Mouse (Mus musculus) hindbrain, embryonic 12.5 days (tissue): ENCODE results near the gene Fus. TPM values are rescaled to one million over a fixed set of nuclear protein-coding genes. Genes with fewer than 3 reads are reported as not detected.
"Not testable (repeated sequence)": the region's sequence is repeated elsewhere in the genome, so short reads cannot be mapped to it uniquely, and the experiment has no call there.

ENCODE experiments used
- ATAC-seq: fragments of 200-750 bp; cut with Nextera tagmentation; 2 replicates; pipeline ENCODE4 v1.8.0; 2017; ENCODE audit warnings: moderate TSS enrichment; ENCODE audit not compliant: low FRiP score
- H3K27ac ChIP-seq: fragments of 300-500 bp; sonication (generic); 2 replicates; pipeline ENCODE4 v1.5.1; 2016; ENCODE audit warnings: mild to moderate bottlenecking
- H3K27me3 ChIP-seq: fragments of 300-500 bp; sonication (generic); 2 replicates; pipeline ENCODE4 v1.6.1; 2016; ENCODE audit warnings: mild to moderate bottlenecking
- H3K36me3 ChIP-seq: fragments of 300-500 bp; sonication (generic); 2 replicates; pipeline ENCODE4 v1.6.1; 2016; ENCODE audit warnings: mild to moderate bottlenecking
- H3K4me1 ChIP-seq: fragments of 300-500 bp; sonication (generic); 2 replicates; pipeline ENCODE4 v1.6.1; 2016
- H3K4me2 ChIP-seq: fragments of 300-500 bp; sonication (generic); replicated peaks from 2 replicates; pipeline ENCODE4 v1.6.1; 2016; ENCODE audit warnings: mild to moderate bottlenecking
- H3K4me3 ChIP-seq: fragments of 300-500 bp; sonication (generic); 2 replicates; pipeline ENCODE4 v1.5.1; 2016; ENCODE audit warnings: mild to moderate bottlenecking
- H3K9ac ChIP-seq: fragments of 300-500 bp; sonication (generic); 2 replicates; pipeline ENCODE4 v1.6.1; 2016; ENCODE audit warnings: mild to moderate bottlenecking, moderate library complexity
- H3K9me3 ChIP-seq: fragments of 300-500 bp; sonication (generic); replicated peaks from 2 replicates; pipeline ENCODE4 v1.6.1; 2016; ENCODE audit warnings: mild to moderate bottlenecking
- WGBS: fragments of 180-500 bp; shearing (Covaris S2); methylation state at CpG from one replicate; pipeline ENCODE4 v1.1.7; 2016; 5-methylcytosine and 5-hydroxymethylcytosine counted together
- polyA plus RNA-seq: library from polyadenylated mRNA; unstranded; fragments of >200 nt; fragmentation: Nextera tagmentation; extraction: Ambion mirVana; gene quantifications from 2 replicates; pipeline ENCODE4 v1.2.1, GENCODE M21; 2016

Gene Fus
- polyA plus RNA-seq, 1 experiment from 2014 or later, result 502 TPM

DNA sequence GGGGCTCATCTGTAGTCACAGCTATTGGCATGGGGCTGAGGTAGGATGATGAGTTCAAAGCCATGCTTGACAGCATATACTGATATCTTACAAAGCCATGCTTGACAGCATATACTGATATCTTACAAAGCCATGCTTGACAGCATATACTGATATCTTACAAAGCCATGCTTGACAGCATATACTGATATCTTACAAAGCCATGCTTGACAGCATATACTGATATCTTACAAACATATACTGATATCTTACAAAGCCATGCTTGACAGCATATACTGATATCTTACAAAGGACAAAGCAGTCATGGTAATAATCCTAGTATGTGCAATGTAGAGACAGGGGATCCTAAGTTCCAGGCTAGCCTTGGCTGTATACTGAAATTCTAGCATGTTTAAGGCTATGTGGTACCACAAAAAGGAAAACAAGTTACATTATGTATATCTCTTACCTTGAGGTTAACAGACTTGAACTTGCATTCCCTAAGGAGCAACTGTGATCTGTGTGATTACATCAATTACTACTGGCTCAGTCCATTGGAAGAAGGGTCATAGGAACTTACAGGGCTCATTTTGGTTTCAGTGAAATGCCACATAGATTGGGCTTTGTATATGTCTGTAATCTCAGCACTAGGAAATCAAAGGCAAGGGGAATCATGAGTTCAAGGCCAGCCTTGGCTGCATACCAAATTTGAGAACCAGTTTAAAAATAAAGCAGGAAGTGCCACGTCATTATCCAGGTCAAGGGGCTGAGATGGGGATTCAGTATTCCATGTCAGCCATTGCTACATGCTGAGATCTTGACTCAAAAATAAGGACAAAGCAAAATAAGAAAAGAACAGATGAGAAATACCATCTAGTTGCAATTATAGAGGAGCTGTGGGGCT, 33.1 kb downstream of the Fus start:
- WGBS, result 76% methylated on average over 1 of the region's 1 CpGs
- H3K9ac ChIP-seq, result no peak overlapping the region
- no peak overlapping the region for H3K4me2 ChIP-seq
- no peaks in the 10 kb centered on the region for H3K36me3 ChIP-seq
- H3K27me3 ChIP-seq, result peaks cover 15% of the 10 kb centered on the region
- H3K4me1 ChIP-seq, result peaks cover 8% of the 10 kb centered on the region
- no peak for ATAC-seq
- H3K4me3 ChIP-seq, result no peak overlapping the region
- no peaks in the 10 kb centered on the region for H3K9me3 ChIP-seq
- H3K27ac ChIP-seq, result no peak overlapping the region

DNA sequence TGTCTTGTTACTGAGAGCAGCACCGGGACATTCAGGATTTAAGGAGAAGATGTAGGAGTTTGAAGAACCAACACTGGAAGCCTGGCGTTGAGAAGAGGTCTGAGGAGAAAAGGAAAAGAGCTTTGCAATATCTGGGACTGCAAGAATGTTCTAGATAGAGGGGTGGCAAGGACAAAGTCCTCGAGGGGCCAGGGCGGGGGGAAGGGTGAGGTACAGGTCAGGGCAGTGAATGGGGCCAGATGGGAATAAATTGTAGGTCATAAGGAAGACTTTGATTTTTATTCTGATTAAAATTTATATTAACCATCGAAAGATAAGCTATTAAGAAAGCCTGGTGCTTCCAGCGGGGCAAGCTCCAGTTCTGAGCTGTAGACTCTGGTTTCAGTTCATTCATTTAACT, 35.8 kb downstream of the Fus start:
- no peak overlapping the region for H3K4me2 ChIP-seq
- H3K4me1 ChIP-seq, result peaks cover 8% of the 10 kb centered on the region
- WGBS, result 85% methylated on average over 6 of the region's 6 CpGs
- H3K4me3 ChIP-seq, result no peak overlapping the region
- H3K9ac ChIP-seq, result no peak overlapping the region
- no peak for ATAC-seq
- H3K36me3 ChIP-seq, result no peaks in the 10 kb centered on the region
- H3K27me3 ChIP-seq, result peaks cover 15% of the 10 kb centered on the region
- H3K9me3 ChIP-seq, result no peaks in the 10 kb centered on the region
- H3K27ac ChIP-seq, result no peak overlapping the region

DNA sequence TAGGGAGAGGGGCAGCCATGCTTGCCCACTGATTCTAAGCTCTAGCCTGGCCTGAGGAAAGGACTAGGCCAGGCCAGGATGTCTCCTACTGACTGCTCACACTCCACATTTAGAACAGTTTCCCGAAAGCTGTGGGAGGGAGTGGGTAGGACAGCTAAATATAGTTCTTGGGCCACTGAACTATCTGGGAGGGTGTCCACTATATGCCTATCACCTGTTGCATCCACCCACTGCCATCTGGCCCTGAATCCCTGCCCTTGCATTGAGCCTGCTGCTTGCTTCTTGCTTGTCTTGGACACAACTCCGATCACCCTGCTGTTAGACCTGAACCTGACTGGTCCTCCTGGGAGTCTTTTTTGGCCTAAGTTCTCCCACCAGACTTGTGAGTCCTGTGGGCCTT, 36.4 kb downstream of the Fus start, which contains the start of gene Trim72:
Gene Trim72 (plus strand): TSS at position 262 of the 400 bp plus-strand sequence.
- Histone ChIP-seq H3K4me3 (no peak within 1 kb of the TSS), H3K9me3 (no peaks in the 10 kb centered on the region), H3K4me1 (peaks cover 8% of the 10 kb centered on the region), H3K4me2 (peak within 1 kb of the TSS; percentile 41), H3K27me3 (peaks cover 15% of the 10 kb centered on the region), H3K9ac (no peak within 1 kb of the TSS), H3K27ac (no peak within 1 kb of the TSS), H3K36me3 (no peaks in the 10 kb centered on the region)
- 92% methylated on average over 2 of the region's 2 CpGs for WGBS
- no peak for ATAC-seq

DNA sequence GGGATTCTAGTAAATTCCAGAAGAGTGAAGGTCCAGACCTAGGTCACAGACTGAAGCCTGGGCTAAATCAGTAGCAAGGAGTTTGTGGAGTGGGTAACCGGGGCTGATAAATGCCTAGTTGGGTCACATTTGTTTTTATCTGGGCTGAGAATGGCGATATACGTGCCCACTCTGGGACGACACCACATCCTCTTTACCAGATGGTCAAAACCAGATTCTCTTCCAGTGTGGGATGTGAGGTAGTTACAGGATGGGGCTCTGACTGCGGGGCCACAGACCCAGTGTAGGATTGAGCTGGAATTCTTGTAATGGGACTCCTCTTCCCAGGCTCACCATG, 36.9 kb downstream of the Fus start:
- Histone ChIP-seq H3K9ac (no peak overlapping the region), H3K4me1 (peaks cover 8% of the 10 kb centered on the region), H3K9me3 (no peaks in the 10 kb centered on the region), H3K4me3 (no peak overlapping the region), H3K36me3 (no peaks in the 10 kb centered on the region), H3K4me2 (peak overlapping the region; percentile 41; the same call in 1 of the 2 replicates), H3K27me3 (peaks cover 15% of the 10 kb centered on the region), H3K27ac (no peak overlapping the region)
- ATAC-seq, result no peak
- 72% methylated on average over 5 of the region's 5 CpGs for WGBS

DNA sequence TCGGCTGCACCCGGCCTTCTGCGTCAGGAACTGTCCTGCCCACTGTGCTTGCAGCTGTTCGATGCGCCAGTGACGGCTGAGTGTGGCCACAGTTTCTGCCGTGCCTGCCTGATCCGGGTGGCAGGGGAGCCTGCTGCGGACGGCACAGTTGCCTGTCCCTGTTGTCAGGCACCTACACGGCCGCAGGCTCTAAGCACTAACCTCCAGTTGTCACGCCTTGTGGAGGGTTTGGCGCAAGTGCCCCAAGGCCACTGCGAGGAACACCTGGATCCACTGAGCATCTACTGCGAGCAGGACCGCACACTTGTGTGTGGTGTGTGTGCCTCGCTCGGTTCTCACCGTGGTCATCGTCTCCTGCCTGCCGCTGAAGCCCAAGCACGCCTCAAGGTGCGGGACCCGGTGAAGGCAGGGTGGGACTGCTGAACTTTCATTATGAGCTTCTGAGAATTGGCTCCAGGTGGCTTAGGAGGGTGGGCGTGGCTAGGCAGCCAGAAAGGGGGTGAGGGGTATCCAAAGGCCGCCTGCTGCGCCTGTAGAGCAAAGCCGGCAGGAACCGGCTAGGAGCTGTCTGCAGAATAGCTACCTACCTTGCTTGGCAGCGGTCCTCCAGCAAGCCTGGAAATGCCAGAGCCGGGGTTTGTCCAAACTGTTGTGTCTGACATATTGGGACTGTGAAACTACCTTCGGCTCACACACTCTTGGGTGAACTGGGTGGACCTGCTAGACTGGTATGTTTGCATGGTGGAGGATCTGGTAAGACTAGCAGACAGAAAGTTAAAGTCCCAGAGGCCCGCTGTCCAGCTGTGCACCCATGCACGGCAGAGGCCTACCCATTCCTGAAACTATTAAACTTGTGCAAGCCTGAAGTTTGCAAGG, 37.5 kb downstream of the Fus start:
- no peak for ATAC-seq
- no peak overlapping the region for H3K27ac ChIP-seq
- no peaks in the 10 kb centered on the region for H3K36me3 ChIP-seq
- H3K9ac ChIP-seq, result no peak overlapping the region
- WGBS, result 27% methylated on average over 35 of the region's 35 CpGs
- peak overlapping the region; percentile 41 for H3K4me2 ChIP-seq
- no peak overlapping the region for H3K4me3 ChIP-seq
- peaks cover 8% of the 10 kb centered on the region for H3K4me1 ChIP-seq
- H3K27me3 ChIP-seq, result peaks cover 15% of the 10 kb centered on the region
- no peaks in the 10 kb centered on the region for H3K9me3 ChIP-seq

DNA sequence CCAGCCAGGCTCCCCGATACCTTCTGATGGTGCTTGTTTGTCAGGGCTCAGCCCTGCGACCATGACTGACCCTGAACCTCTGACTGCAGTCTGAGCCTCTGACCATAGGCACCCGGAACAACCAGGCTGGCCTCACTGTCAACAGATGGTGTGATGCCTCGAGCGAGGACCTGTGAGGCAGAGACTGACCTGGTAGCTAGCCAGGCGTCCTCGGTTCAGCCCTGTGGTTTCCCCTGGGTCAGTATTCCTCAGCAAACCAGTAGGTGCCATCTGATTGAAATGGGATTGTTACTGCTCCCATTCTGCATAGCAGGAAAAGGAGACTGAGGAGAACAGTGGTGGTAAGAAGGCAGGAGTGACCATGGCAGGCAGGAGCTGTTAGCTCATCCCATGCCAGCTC, 38.9 kb downstream of the Fus start:
- no peak overlapping the region for H3K27ac ChIP-seq
- no peaks in the 10 kb centered on the region for H3K9me3 ChIP-seq
- H3K4me2 ChIP-seq, result no peak overlapping the region
- no peak overlapping the region for H3K4me3 ChIP-seq
- ATAC-seq, result no peak
- H3K27me3 ChIP-seq, result peaks cover 15% of the 10 kb centered on the region
- WGBS, result 79% methylated on average over 7 of the region's 7 CpGs
- H3K36me3 ChIP-seq, result no peaks in the 10 kb centered on the region
- H3K4me1 ChIP-seq, result peaks cover 8% of the 10 kb centered on the region
- H3K9ac ChIP-seq, result no peak overlapping the region

DNA sequence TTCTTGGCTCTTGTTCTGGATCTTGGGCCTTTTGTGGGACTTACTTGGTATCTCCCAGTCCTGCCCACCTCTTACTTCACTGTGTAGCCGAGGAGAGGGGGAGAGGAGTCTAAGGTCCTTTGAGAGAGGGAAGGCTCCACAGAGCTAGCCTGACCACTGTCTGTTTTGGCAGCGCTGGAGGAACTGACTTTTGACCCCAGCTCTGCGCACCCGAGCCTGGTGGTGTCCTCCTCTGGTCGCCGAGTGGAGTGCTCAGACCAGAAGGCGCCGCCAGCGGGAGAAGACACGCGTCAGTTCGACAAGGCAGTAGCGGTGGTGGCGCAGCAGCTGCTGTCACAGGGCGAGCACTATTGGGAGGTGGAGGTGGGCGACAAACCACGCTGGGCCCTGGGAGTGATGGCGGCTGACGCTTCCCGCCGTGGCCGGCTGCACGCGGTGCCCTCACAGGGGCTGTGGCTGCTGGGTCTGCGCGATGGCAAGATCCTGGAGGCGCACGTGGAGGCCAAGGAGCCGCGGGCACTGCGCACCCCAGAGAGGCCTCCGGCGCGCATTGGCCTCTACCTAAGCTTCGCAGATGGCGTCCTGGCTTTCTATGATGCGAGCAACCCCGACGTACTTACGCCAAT, 42.6 kb downstream of the Fus start:
- H3K27me3 ChIP-seq, result 0 out of 2 replicates have a peak, but pooled peaks cover under 1% of the 10 kb centered on the region
- H3K4me2 ChIP-seq, result peak overlapping the region; percentile 1; the same call in 1 of the 2 replicates
- H3K9ac ChIP-seq, result no peak overlapping the region
- no peak overlapping the region for H3K4me3 ChIP-seq
- no peaks in the 10 kb centered on the region for H3K9me3 ChIP-seq
- H3K4me1 ChIP-seq, result peaks cover under 1% of the 10 kb centered on the region; the same call in 1 of the 2 replicates
- H3K36me3 ChIP-seq, result no peaks in the 10 kb centered on the region
- WGBS, result 51% methylated on average over 40 of the region's 40 CpGs
- H3K27ac ChIP-seq, result no peak overlapping the region
- no peak for ATAC-seq

DNA sequence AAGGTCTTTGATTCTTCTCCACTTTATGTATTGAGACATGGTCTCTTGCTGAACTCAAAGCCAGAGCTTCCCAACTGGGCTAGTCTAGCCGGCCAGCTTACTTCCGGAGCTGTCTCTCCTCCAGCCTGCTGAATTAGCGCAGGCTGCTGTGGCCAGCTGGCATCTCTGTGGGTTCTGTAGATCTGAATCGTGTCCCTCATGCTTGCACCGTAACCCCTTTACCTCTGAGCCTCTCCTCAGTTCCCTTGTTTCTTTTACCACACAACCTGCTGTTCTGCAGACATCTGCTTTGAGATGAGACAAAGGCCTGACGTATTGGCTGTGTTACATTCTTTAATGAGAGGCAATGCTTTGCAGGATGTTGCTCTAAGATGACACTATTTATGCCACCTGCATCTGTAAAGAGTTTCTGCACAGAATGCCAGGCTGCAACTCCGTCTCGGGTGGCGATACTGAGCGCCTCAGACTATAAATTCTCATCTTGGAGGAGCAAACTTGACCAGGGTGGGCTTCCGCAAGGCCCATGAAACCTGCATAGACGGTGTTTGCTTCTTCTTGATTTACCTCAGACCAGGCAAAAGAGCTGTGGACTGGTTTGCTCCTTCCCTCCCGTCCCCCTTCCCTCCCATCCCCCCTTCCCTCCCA, 45.0 kb downstream of the Fus start:
- H3K4me2 ChIP-seq, result no peak overlapping the region
- no peak for ATAC-seq
- H3K4me1 ChIP-seq, result no peaks in the 10 kb centered on the region
- no peak overlapping the region for H3K9ac ChIP-seq
- H3K27me3 ChIP-seq, result no peaks in the 10 kb centered on the region
- no peaks in the 10 kb centered on the region for H3K9me3 ChIP-seq
- H3K4me3 ChIP-seq, result no peak overlapping the region
- 78% methylated on average over 13 of the region's 13 CpGs for WGBS
- no peak overlapping the region for H3K27ac ChIP-seq
- H3K36me3 ChIP-seq, result no peaks in the 10 kb centered on the region

DNA sequence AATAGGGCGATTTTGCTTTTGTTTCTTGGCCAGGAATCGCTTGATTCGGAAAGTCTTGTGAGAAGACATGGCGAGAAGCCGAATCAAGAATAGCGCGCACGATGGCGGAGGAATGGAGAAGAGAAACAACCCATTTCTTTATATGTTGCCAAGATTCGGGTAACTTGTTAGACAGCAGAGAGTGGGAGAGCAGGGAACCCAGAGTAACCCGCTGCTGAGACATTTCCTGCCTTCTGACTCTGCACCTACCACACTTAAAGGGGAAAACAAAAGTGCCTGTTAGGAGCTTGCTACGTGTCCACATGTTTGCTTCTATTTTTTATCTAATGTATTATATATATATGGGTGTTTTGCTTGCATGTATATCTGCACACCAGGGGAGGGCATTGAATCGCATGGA, 45.9 kb downstream of the Fus start:
- H3K36me3 ChIP-seq, result no peaks in the 10 kb centered on the region
- H3K27ac ChIP-seq, result no peak overlapping the region
- WGBS, result 94% methylated on average over 13 of the region's 13 CpGs
- H3K27me3 ChIP-seq, result no peaks in the 10 kb centered on the region
- H3K4me3 ChIP-seq, result no peak overlapping the region
- ATAC-seq, result no peak
- no peaks in the 10 kb centered on the region for H3K9me3 ChIP-seq
- H3K9ac ChIP-seq, result no peak overlapping the region
- no peaks in the 10 kb centered on the region for H3K4me1 ChIP-seq
- no peak overlapping the region for H3K4me2 ChIP-seq

DNA sequence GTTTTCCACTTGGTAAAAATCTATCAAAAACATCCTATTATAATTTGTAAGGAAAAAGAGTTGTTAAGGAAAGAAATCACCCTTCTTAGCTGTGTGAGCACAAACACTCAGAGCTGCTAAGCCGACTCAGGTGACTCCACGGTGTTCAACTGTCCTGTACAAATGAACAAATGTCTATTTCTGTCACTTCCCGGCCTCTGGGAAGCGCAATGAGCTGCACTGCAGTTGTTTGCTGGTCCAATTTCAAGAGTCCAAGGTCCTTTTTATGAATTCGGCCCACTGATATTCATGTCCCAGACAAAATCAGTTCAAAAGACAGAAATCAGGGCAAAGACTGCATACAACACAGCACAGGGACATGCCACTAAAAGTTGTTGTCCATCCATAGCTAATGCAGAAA, 48.9 kb downstream of the Fus start:
- not testable (repeated sequence) for H3K27me3 ChIP-seq, H3K4me3 ChIP-seq, H3K9me3 ChIP-seq, H3K36me3 ChIP-seq, H3K27ac ChIP-seq, H3K4me1 ChIP-seq, H3K9ac ChIP-seq, ATAC-seq, H3K4me2 ChIP-seq
- WGBS, result 81% methylated on average over 5 of the region's 5 CpGs

DNA sequence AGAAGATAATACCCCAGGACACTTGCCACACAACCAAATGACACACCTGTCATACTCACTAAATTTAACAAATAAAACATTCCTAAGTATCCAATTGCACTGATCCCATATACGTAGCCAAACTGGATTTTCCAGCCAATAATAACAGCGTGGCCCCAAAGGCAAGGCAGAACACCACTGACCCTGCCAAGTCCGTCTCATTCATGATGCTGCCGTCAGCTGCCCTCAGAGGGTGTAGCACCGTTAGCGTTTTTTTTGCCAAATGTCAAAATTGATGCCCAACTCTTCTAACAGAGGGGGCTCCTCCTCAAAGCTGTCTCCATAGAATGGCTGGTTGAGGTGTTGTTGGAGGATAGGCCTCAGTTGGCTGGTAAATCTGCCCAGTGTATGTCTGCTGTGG, 49.4 kb downstream of the Fus start:
- no peaks in the 10 kb centered on the region for H3K27me3 ChIP-seq
- no peak overlapping the region for H3K4me2 ChIP-seq
- no peaks in the 10 kb centered on the region for H3K4me1 ChIP-seq
- 91% methylated on average over 6 of the region's 6 CpGs for WGBS
- H3K9ac ChIP-seq, result no peak overlapping the region
- no peak overlapping the region for H3K4me3 ChIP-seq
- no peaks in the 10 kb centered on the region for H3K36me3 ChIP-seq
- no peaks in the 10 kb centered on the region for H3K9me3 ChIP-seq
- no peak overlapping the region for H3K27ac ChIP-seq
- ATAC-seq, result no peak

DNA sequence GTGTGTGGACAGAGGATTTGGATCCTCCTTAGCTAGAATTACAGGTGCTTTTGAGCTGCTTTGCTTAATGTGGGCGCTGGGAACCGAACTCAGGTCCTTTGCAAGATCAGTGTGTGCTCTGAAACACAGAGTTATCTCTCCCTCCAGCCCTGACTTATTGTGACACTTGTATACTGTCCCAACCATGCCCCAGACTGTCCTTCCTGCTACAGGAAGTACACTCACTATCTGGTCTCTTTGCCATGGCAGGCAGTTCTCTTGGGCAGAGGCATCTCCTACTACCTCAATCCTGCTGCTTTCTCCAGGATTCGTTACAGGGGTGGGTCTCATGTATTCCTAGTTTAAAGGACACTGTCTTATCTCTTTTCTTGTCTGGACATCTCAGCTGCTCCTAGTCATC, 51.0 kb downstream of the Fus start:
- no peak for ATAC-seq
- Histone ChIP-seq H3K9ac (no peak overlapping the region), H3K4me3 (no peak overlapping the region), H3K36me3 (no peaks in the 10 kb centered on the region), H3K27ac (no peak overlapping the region), H3K9me3 (no peaks in the 10 kb centered on the region), H3K27me3 (no peaks in the 10 kb centered on the region), H3K4me1 (no peaks in the 10 kb centered on the region), H3K4me2 (no peak overlapping the region)
- 86% methylated on average over 3 of the region's 3 CpGs for WGBS
